Mouse (Mus musculus) right cerebral cortex, postnatal 36 days (tissue): ENCODE measurements around the gene Krt15.

Experiments used
- DNase-seq, 2 experiments: peaks; one replicate each; pipeline ENCODE4 v3.0.0; 2022; ENCODE audit warnings: low spot score in 2 of 2, mixed read lengths in 1 of 2

The Krt15 gene

DNA sequence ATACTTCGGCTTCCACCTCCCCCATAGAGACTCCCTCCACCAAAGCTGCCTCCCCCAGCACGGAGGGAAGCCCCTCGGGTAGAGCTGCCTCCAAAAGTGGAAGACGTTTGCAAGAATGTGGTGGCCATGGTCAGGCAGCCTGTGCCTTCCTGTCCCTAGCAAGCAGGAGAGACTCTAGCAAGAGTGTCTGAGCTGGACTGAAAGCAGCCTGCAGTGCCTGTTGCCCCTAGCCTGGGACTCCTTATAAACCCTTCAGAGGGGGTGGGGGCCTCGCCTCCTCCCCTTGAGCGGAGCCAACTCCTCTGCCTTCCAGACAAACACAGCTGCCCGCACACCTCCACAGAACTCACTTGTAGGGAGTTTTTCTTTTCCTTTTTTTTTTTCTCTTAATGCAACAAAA, at the start of gene Krt15:
Gene Krt15 (minus strand): TSS at position 198 of the 400 bp plus-strand sequence.
- no peak for DNase-seq

DNA sequence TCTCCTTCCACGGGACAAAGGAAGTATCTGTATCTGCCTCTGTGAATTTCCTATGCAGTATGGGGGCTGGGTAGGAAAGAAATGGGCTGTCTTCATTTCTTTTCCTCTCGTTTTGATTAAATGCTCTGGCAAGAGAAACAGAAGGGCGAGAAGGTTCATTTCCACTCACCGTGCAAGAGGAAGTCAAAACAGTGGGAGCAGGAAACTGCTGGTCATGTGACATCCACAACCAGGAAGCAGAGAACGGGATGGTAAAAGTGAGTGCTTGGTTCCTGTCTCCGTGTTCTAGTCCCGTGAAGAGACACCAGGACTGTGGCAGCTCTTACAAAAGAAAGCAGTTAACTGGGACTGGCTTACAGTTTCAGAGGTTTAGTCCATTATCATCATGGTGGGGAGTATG, 46.0 kb upstream of the Krt15 start:
- no peak for DNase-seq

GRCm38 (mm10) chr11:100179260-100179659, 43.5 kb upstream of the Krt15 start:
- DNase-seq: no peak

GRCm38 (mm10) chr11:100178307-100178706, 42.6 kb upstream of the Krt15 start:
- DNase-seq: no peak

GRCm38 (mm10) chr11:100176791-100177190, 41.1 kb upstream of the Krt15 start:
- no peak for DNase-seq

DNA sequence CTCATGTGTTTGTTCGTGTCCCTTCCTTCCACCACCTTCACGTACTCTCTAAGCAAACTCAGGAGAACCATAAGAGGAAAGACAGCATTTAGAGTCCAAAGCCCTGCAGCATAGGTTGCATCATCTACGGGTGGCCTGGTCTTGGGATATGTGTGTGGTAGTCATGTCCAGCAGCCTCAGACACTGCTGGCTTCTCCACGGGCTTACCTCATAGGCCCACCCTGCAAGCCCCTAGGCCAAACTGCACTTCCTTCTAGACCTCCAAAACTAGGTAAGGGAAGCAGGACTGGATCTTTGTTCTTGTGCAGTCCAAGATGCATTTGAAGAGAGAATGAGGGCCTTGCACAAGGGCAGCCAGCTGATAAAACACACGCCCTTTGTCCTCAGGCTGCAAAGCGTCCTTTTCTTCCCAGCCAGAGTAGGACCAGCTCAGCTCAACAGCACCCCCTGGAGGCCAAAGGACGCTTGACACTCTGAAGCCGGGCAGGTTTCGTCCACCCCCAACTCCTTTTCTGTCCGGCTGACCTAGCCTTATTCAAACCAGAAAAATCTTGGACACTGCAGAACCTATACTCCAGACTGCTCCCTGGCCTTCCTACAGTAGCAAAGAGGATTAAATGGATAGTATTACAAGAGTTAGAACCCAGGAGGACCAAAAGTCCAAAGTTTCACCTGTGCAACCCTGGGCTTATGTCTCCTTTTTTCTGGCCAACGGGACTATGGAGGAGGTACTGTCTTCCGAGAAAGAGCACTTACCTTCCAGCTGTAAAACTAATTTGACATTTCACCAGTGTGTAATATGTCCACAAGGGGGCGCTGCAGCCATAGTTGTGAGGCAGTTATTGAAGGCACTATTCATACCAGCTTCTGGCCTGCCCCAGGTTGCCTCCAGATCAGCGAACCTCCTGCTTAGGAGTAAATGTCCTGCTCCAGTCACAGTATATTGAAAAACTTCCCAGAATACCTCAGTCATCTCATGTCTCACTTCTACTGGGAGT, 33.3 kb upstream of the Krt15 start:
- DNase-seq: peak; percentile 51 to 57

DNA sequence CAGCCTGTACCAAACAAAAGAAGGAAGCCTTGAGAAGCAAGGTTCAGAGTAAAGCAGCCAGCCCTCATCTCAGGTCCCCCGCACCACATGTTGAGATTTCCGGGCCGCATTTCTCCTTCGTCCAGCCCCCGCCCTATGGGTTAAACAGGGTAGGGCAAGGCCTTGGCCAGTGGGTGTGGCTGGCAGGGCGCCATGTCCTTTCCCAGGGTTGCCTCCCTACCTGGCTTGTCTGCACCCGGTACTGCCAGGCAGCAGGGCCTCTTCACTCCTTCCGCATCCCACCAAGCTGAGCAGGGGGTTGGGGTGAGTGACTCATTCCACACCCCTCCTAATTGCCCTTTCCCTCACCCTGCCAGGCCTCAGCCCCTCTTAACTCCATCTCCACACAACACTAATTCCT, 32.3 kb upstream of the Krt15 start:
- DNase-seq: no peak

DNA sequence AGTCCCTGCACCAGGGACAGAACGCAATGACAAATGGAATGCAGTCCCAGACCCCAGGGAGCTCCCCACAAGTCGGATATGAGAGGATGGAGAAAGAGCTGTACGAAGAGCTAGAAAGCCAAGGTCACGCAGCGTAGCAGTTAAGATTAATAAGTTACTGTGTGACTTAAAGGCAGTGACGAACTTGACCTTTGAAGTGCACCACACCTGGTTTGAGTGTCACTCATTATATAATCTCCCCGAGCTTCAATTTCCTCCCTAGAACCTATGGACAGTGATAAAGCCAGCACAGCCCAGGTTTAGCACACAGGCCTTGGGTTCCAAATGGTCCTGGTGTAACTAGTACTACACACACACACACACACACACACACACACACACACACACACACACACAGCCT, 28.7 kb upstream of the Krt15 start:
- no peak for DNase-seq

- DNase-seq: no peak
Measured at GRCm38 (mm10) chr11:100157908-100158477, 22.3 kb upstream of the Krt15 start.

DNA sequence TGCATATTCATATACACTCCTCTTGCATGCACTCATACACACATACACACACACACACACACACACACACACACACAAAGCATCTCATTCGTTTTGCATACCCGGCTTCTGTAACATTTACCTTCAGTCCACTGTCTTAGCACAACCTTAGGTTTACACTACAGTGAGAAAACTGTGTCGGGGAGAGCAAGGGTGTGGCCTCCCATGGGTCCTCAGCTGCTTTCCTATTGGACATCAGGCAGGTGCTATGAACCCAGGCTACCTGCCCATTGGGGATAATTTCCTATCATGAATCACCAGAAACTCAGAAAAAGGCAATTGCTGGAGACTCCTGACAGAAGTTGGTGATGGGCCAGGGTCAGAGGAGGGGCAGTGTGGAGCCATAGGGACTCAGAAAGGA, 21.6 kb upstream of the Krt15 start:
- no peak for DNase-seq

DNA sequence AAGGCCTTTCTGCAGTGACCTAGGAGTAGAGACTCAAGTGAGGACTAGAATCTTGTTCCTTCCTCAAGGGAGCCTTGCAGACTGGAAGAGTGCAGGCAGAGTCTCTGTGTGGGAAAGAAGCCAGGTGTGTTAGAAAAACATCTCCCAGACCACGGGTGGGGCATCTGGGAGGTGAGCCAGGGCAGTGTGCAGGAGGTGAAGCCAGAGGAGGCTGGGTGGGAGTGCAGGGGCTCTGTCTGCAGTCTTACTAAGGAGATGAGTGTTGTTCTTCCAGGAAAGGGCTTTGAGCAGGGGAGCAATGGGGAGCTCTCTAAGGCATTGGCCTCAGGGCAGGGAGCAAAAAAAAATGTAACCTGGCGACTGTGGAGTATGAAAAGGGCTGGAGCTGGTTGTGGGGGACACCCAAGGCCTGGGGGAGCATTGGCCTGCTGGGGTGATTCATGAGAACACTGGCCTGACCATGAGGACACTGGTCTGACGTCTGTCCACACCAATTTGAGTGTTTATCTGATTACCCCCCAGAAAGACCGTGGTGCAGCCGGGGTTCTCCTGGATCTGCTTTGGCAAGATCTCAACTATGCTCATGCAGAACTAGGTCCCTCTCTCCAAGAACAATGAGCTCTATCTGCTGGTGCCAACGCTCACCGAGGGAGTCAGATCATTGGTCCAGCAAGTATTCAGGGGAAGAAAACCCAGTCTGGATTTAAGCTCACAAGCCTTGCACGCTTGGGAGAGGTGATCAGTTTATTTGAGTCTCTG, 19.9 kb upstream of the Krt15 start:
- no peak for DNase-seq

DNA sequence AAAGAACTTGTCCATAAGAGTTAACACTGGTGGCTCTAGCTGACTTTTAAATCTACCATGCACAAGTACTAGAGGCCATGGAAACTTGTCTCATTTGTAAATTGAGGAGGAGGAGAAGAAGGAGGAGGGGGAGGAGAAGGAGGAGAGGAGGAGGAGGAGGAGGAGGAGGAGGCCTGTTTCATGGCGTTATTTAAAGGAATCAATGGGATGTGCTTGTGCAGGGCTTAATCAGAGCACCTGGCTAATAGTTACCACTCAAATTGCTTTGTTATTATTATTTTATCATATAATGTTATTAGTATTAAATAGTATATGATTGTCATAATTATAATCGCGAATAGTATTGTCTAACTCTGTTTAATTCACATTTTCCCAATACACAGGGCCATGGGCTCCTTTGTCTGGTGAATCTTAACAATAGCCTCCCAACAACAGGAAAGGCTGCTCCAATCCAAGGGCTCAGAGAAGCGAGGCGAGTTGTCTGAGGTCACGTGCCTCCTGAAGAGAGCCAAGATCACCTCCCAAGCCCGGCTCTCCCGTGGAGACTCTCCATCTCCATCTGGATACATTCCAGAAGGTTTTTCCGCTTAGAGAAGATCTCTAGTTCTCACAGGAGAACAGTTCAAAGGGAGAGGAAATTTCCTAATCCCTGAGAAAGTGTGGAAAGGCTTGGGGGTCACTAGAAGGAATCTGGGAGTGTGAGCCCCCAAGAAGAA, 13.0 kb upstream of the Krt15 start, which contains the start of gene Krt19:
Gene Krt19 (minus strand): TSS at position 51 of the 716 bp plus-strand sequence.
- DNase-seq: no peak

DNA sequence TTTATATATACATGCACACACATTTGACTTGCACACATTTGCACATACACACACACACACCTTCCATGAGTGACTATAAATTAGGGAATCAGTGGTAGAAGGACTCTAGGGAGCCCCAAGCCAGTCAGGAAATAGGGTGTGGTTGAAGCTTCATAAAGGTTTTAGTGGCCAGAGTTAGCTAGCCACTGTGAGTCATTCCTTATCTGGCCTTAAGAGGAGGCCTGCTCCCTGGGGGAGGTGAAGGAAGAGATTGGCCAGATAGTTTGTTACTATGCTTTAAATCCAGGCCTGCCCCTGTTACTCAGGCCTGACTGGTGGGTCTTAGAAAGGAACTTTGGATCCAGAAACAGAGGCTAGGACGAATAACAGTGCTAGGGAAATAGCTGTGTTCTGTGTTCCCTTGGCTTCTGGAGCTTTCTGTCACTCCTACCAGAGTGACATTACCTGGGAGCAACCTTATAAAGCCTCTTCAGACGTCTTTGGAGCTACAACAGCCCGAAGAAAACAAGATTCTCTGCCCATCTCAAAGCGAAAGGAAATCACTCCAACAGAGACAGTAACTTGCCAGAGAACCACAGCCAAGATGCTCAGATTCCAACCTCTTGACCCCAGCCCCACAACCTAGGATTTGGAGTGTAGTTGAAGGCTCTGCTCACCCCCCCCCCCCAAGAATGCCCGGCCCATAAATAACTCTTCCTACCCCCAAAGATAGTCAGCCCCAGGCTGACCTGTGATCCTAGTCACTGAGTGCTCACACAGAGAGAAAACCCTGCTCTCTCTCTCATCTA, 12.0 kb upstream of the Krt15 start:
- no peak for DNase-seq

GRCm38 (mm10) chr11:100145858-100146560, 10.3 kb upstream of the Krt15 start:
- DNase-seq: no peak

GRCm38 (mm10) chr11:100145104-100145503, 9.4 kb upstream of the Krt15 start:
- DNase-seq: no peak

DNA sequence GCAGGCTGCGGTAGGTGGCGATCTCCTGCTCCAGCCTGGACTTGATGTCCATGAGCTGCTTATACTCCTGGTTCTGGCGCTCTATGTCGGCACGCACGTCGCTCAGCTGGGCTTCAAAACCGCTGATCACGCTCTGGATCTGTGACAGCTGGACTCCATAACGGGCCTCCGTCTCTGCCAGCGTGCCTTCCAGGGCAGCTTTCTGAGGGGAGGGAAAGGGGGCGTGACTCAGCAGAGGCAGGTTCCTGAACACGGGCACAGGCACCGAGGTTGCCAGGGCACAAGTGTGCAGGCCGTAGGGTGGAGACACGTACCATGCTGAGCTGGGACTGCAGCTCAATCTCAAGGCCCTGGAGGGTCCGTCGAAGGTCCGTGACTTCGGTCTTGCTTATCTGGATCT, 5.2 kb upstream of the Krt15 start:
- DNase-seq: no peak

- DNase-seq: no peak
Measured at GRCm38 (mm10) chr11:100139391-100139790, 3.7 kb upstream of the Krt15 start.

GRCm38 (mm10) chr11:100138809-100139208, 3.1 kb upstream of the Krt15 start:
- no peak for DNase-seq

GRCm38 (mm10) chr11:100137693-100138092, 2.0 kb upstream of the Krt15 start:
- no peak for DNase-seq

DNA sequence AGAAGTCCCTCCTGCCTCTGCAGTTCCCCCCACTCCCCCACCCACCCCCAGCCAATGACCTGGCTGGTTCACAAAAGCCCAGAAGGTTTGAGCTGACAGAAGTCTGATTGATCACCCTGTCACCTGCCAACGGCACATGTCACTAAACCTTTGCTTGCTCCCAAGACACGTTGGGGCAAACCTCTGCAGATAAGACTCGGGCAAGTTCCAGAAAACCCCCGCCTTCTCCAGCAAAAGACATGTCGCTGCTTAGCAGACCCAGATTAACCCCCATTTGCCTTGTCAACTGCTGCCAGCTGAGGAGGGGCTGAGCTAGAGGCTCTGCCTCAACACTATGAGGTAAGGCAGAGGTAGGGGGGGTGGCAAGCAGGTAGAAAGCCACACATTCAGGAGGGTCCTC, 831 bp upstream of the Krt15 start:
- no peak for DNase-seq
